1 mouse cellular context compared by ENCODE assay signal in the genomic region with DNA sequence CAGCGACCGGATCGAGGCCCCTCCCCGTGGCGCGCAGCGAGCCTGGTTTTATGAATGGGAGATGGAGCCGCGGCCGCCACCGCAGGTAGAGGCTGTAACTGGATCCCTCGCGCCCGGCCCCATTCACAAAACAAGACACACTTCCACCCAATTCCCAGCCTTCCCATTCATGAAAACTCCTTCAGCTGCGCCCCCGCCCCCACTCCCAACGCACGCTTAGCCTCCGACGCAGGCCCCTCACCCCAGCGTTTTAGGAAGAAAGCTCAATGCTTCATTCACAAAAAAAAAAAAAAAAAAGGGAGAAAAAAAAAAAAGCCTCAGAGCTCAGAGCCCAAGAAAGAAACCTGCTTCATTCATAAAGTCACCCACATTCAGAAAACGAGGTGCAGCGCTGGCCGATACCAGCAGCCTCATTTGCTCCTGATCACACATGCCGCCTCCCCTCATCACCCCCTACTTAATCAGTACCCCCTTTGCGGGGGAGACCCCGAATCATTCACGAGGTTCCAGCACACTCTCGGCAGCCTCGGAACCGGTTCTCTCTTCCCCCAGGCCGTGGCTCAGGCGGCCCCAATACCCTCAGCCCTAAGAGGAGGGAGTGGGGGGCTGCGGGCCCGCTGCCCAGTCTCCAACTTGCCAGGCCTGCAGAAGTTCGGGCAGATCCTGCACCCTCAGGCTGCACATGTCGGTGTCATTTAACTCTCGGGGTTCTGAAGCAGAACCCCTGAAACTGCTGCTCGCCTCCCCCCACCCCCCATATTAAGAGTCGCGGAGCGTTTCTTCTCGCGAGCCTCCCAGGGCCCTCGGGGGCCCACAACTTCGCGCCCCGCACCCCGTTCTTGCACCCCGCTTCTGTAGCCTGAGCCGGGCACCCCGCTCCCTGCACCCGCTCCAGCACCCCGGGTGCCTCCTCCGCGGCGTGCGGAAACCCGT.
TF ChIP-seq lines count a peak whose summit lies in the region.

No protein-coding gene starts in this region.

TF ChIP-seq in CH12.LX, 34 proteins besides CTCF, POLR2A, EP300 and RAD21:
- TF ChIP-seq JUND (conservative IDR thresholded peaks at IDR 0.05; ENCODE audit: low read depth, low read length) (no peak), USF2 (conservative IDR thresholded peaks at IDR 0.05; ENCODE audit: low read depth, low read length) (no peak), GABPA (IDR thresholded peaks at IDR 0.05; ENCODE audit: insufficient replicate concordance, low read depth, low read length) (no peak), ZNF384 (IDR thresholded peaks at IDR 0.05; ENCODE audit: low read depth, low read length) (peak; percentile 96), TCF12 (IDR thresholded peaks at IDR 0.05; ENCODE audit: low read depth, low read length) (no peak; the same call in 1 of the 2 replicates), POLR2AphosphoS2 (IDR thresholded peaks at IDR 0.05; ENCODE audit: low read depth, low read length) (no peak), ZC3H11A (IDR thresholded peaks at IDR 0.05; ENCODE audit: low read depth, low read length) (peak; percentile 58), ETS1 (conservative IDR thresholded peaks at IDR 0.05; ENCODE audit: low read depth, low read length) (no peak; the same call in 1 of the 2 replicates), MYC (IDR thresholded peaks at IDR 0.05; ENCODE audit: low read depth, low read length) (no peak), MAZ (IDR thresholded peaks at IDR 0.05; ENCODE audit: low read depth, low read length) (no peak), NELFE (IDR thresholded peaks at IDR 0.05; ENCODE audit: low read depth, low read length) (no peak), NRF1 (IDR thresholded peaks at IDR 0.05; ENCODE audit: low read depth, low read length) (no peak), KAT2A (IDR thresholded peaks at IDR 0.05; ENCODE audit: insufficient replicate concordance, low read length) (no peak), MXI1 (IDR thresholded peaks at IDR 0.05; ENCODE audit: low read depth, low read length) (peak; percentile 12; the same call in 1 of the 2 replicates), PAX5 (IDR thresholded peaks at IDR 0.05; ENCODE audit: low read length) (no peak), RCOR1 (conservative IDR thresholded peaks at IDR 0.05; ENCODE audit: low read depth, low read length) (no peak), CHD2 (IDR thresholded peaks at IDR 0.05; ENCODE audit: low read length) (peak; percentile 53), CHD1 (IDR thresholded peaks at IDR 0.05; ENCODE audit: low read depth, low read length) (no peak), ZMIZ1 (IDR thresholded peaks at IDR 0.05; ENCODE audit: low read depth, low read length) (no peak), JUN (IDR thresholded peaks at IDR 0.05; ENCODE audit: insufficient read depth, low read depth, low read length) (no peak), MEF2A (IDR thresholded peaks at IDR 0.05; ENCODE audit: borderline replicate concordance, low read depth, low read length) (0 out of 2 replicates have a peak, but pooled peaks have one; percentile 34), TBP (conservative IDR thresholded peaks at IDR 0.05; ENCODE audit: low read depth, low read length) (no peak), UBTF (IDR thresholded peaks at IDR 0.05; ENCODE audit: low read depth, low read length) (0 out of 2 replicates have a peak, but pooled peaks have one; percentile 65), E2F4 (IDR thresholded peaks at IDR 0.05; ENCODE audit: insufficient replicate concordance, low read depth, low read length) (no peak), ELF1 (IDR thresholded peaks at IDR 0.05; ENCODE audit: low read depth, low read length) (no peak), SIN3A (IDR thresholded peaks at IDR 0.05; ENCODE audit: low read length) (no peak), BHLHE40 (IDR thresholded peaks at IDR 0.05; ENCODE audit: low read depth, low read length) (no peak), MAFK (IDR thresholded peaks at IDR 0.05; ENCODE audit: insufficient replicate concordance, low read length) (no peak), SMC3 (IDR thresholded peaks at IDR 0.05; ENCODE audit: low read depth, low read length) (no peak), IRF4 (IDR thresholded peaks at IDR 0.05; ENCODE audit: low read depth, low read length) (peak; percentile 43; the same call in 1 of the 2 replicates), HCFC1 (IDR thresholded peaks at IDR 0.05; ENCODE audit: low read depth, low read length) (no peak), USF1 (IDR thresholded peaks at IDR 0.05; ENCODE audit: low read depth, low read length) (no peak), MAX (IDR thresholded peaks at IDR 0.05; ENCODE audit: low read length) (no peak), ZKSCAN1 (IDR thresholded peaks at IDR 0.05; ENCODE audit: borderline replicate concordance, low read depth, low read length) (no peak)
